Mouse (Mus musculus) monocyte, adult 5-6 weeks (primary cell): ENCODE data around the gene Heg1. TPM values are rescaled to one million over a fixed set of nuclear protein-coding genes. Genes with fewer than 3 reads are reported as not detected.

Source experiments
- ATAC-seq: fragments of 153-309, 156-312 bp; replicated peaks from 2 replicates; pipeline ENCODE4 v1.8.0; 2017; ENCODE audit warnings: mild to moderate bottlenecking; ENCODE audit not compliant: low TSS enrichment, insufficient number of reproducible peaks, severe bottlenecking, poor library complexity, low FRiP score
- total RNA-seq: library from RNA; stranded (forward); fragments of 200-1000, 200-491, 200-594 nt; gene quantifications from 3 replicates; pipeline ENCODE4 v1.2.3, GENCODE M21; 2017

Heg1 gene
- total RNA-seq, 1 experiment from 2014 or later = 64.3 TPM

- ATAC-seq = peak; percentile 60; the same call in 1 of the 2 replicates
Measured at GRCm38 (mm10) chr16:33785092-33785704, 101.0 kb downstream of the Heg1 start.

- ATAC-seq = 0 out of 2 replicates have a peak, but pooled peaks have one; percentile 9
Measured at GRCm38 (mm10) chr16:33786657-33787390, 102.7 kb downstream of the Heg1 start.

- ATAC-seq = no peak
Measured at GRCm38 (mm10) chr16:33793846-33794791, 109.9 kb downstream of the Heg1 start, which contains the start of gene Muc13. Gene Muc13 (plus strand): TSS chr16:33794037.

GRCm38 (mm10) chr16:33795106-33795505 lies 110.9 kb downstream of the Heg1 start:
- ATAC-seq = no peak

- no peak for ATAC-seq
Measured at GRCm38 (mm10) chr16:33795887-33796286, 111.7 kb downstream of the Heg1 start.

- no peak for ATAC-seq
Measured at GRCm38 (mm10) chr16:33796756-33797155, 112.6 kb downstream of the Heg1 start.

- no peak for ATAC-seq
Measured at GRCm38 (mm10) chr16:33797860-33798259, 113.7 kb downstream of the Heg1 start.

GRCm38 (mm10) chr16:33810002-33810401 lies 125.8 kb downstream of the Heg1 start:
- 0 out of 2 replicates have a peak, but pooled peaks have one; percentile 56 for ATAC-seq

- ATAC-seq = no peak
Measured at GRCm38 (mm10) chr16:33818413-33819165, 134.4 kb downstream of the Heg1 start.

GRCm38 (mm10) chr16:33820269-33821178 lies 136.4 kb downstream of the Heg1 start:
- peak; percentile 88 for ATAC-seq

Other genes with a start within 250 kb of the Heg1 start
- gene Slc12a8, start 167.0 kb upstream of the Heg1 start, total RNA-seq = not detected in 3 replicates
- gene Muc13, start 109.7 kb downstream of the Heg1 start, total RNA-seq = 0.11 to 1.6 TPM (median 1.4 TPM) in 3 replicates
- gene Itgb5, start 145.3 kb downstream of the Heg1 start, total RNA-seq = 77.9 to 109 TPM (median 85.1 TPM) in 3 replicates